Mouse (Mus musculus) erythroid progenitor cell, adult 5-6 weeks (primary cell): ENCODE measurements at regions not wholly inside any gene's neighbourhood (a gene's known extent, or its start where the extent isn't known, plus 50 kb on each side); places are given as distances from the start of the nearest gene placed in this dataset.

Experiments
- ATAC-seq: replicated peaks from 2 replicates; pipeline ENCODE4 v1.8.0; 2016; ENCODE audit warnings: moderate number of reproducible peaks, mild to moderate bottlenecking, moderate TSS enrichment, inconsistent platforms; ENCODE audit not compliant: poor library complexity, low FRiP score, severe bottlenecking

- no peak for ATAC-seq
Measured at GRCm38 (mm10) chr7:34587239-34587638, 69.3 kb downstream of the Kctd15 start.

DNA sequence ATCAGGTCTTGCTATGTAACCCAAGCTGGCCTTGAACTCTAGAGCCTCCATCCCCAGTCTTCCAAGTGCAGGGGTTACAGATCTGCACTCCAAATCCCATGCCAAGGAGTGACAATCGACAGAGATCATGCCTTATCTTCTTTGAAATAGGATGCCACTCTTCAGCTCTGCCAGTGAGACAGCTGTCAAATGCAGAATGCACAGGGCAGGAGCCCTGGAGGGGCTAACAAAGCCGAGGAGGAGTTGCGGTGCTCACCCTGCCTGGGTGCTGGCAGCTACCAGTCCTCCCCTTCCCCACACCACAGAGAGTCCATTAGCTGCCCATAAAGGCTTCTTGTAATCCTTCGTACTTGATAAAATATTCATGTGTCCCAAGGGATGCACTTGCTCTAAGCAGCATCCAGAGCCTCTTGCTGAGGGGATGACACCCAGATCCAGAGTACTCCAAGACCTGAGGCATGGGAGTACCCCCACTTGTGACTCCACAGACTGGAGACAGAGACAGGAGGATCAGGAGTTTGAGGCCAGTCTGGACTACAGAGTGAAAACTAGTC, 71.1 kb downstream of the Kctd15 start:
- no peak for ATAC-seq

DNA sequence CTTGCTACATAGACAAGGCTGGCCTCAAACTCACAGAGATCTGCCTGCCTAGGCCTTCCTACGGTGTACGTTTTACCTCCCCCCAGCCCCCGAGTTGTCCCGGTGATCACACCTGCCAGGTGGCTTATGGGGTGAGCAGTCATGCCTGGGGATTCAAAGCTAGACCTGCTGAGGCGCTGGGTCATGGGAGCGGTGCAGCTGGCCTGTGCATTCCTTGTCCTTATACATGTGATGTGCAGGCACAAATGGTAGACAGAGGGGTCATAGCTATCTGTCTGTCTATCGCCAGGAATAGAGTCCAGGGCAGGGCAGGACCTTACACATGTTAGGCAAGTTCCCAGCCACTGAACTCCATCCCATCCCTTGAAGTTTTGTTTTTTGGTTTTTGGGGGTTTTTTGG, 71.7 kb downstream of the Kctd15 start:
- ATAC-seq = no peak

GRCm38 (mm10) chr7:34580866-34581265, 75.7 kb downstream of the Kctd15 start:
- ATAC-seq = no peak

DNA sequence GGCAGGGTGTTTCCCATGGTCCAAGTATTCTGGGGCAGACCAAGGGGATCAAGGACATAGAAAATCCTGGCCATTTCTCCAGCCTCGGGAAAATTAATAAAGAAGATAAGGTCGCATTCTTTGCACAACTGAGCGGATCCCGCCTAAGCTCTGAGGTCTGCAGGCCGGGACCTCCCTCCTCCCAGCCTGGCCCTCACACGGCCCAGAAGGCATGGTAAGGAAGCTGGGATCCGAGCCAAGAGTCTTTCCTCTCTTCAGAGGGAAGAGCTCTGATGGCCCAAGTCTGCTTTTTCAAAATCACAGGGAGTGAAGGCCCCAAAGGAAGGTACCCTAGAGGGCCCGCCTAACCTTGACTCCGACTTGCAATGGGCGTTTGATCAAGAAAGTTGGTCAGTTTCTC, 85.2 kb downstream of the Kctd15 start:
- no peak for ATAC-seq

DNA sequence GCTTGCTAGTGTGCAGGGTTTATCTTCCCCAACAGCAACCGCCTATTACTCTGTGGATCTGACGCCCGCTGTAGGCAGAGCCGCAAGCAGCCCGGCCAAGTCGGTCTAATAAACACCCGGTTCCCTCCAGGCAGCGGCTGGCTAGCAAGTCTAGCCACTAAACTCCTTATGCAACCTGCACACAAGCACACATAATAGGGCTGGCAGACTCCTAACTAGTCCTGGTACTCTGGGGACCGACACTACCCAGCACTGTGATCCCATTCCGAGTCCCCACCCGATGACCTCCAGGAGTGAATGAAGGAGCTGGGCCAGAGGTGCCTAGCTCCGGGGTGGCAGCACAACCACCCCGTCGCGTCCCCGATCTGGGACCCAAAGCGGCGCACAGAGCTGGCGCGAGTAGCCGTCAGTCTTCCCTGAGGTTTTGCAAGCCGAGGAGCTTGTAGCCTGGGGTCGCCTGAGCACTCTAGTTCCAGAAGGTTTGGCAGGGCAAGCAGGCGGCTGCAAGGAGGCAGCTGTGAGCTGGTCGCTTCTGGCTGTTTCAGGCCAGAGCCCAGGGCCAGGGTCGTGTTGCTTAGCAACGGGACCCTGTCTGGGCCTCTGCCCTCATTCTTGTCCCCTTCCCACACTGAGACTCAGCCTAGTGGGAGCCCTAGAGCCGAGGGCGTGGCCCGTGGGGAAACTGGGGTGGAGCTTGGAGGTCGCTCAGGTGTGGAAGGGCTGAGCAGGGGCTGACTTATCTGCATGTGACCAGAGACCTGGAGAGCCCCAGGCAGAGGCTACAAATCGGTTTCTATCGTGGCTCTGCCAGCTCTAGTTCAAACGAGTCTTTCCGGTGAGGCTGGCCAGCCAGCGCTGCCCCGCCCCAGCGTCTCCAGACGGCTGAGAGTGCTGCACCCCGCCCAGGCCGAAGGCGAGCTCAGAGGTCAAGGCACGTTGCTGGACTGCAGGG, 86.1 kb downstream of the Kctd15 start:
- ATAC-seq = 0 out of 2 replicates have a peak, but pooled peaks have one; percentile 25

- no peak for ATAC-seq
Measured at GRCm38 (mm10) chr7:34569747-34570113, 86.8 kb downstream of the Kctd15 start.

- no peak for ATAC-seq
Measured at GRCm38 (mm10) chr7:34567575-34567974, 89.0 kb downstream of the Kctd15 start.

DNA sequence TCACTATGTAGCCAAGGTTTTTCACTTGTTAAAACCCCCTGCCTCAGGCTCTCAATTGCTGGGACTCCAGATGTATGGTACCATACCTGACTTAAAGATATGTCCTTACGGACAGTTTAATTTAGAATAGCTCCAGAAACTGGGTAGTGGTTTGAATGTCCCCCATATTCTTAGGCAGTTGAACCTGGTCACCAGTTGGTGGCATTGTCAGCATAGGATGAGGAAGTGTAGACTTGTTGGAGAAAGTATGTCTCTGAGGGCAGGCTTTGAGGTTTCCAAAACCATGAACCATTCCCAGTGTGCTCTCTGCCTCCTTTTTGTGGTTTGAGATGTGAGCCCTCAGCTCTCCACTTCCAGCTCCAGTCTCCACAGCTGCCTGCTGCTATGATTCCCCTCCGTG, 94.4 kb downstream of the Kctd15 start:
- no peak for ATAC-seq

GRCm38 (mm10) chr7:34558615-34559343, 97.8 kb downstream of the Kctd15 start:
- ATAC-seq = no peak

DNA sequence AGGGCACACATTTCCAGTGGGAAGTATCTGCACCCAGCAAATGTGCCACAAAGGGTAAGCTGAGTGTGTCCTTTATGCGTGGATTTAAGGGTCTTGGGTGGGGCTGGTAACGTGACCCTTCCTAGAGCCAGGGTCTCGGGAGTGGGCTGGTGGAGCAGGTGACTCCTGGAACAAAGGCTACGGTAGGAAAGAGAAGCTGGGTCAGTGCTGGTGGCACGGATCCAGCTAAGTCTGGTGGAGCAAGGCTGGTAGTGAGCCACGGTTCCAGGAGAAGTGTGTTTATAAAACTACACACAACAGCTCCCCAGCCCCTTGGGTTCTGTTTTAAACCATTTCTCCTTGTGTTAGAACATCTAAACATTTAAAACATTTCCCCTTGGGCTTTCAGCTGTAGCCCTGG, 101.3 kb downstream of the Kctd15 start:
- ATAC-seq = no peak

DNA sequence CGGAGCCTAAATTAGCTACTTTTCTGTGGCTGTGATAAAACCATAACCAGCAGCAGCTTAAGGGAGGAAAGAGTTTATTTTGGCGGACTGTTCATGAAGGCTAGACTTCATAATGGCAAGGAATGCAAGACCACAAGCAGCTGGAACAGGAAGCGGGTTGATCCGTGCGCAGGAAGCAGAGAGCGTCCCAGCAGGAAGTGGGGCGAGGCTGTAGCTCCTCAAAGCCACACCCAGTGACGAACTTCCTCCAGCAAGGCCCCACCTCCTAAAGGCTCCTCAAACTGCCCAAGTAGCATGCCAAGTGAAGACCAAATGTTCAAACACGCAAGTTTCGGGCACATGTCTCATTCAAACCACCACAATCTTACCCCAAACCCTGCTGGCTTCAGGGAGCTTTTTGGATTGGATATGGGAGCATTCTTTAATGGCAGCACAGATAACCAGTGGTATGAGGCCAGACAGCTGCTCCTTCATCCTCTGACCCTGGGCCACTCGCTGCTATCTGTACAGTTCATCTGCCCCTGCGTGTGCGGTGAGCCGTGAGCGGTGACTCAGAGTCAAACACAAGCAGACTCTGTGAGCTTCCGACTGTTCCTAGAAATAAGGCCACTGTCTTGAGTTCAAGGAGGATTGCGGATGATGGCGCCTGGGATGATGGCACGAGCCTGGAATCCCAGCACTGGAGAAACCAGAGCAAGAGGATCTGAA, 109.8 kb downstream of the Kctd15 start:
- no peak for ATAC-seq

DNA sequence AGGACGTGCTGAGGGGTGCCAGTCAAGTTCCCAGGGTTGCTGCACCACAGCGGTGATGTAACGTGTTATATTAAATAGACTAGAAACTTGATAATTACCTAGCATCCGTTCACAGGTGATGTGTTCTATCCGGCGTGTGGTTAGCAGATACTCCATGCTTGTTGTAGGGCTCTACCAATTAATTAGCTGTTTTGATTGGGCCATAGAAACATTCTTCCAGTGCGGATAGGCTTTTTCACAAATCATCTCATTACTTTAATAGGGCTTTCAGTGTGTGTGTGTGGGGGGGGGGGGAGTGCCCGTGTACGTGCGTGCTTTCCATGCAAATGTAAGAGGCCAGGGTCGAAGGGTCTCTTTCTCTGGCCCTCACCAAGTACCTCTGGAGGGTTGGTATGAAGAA, 110.6 kb downstream of the Kctd15 start:
- ATAC-seq = no peak

DNA sequence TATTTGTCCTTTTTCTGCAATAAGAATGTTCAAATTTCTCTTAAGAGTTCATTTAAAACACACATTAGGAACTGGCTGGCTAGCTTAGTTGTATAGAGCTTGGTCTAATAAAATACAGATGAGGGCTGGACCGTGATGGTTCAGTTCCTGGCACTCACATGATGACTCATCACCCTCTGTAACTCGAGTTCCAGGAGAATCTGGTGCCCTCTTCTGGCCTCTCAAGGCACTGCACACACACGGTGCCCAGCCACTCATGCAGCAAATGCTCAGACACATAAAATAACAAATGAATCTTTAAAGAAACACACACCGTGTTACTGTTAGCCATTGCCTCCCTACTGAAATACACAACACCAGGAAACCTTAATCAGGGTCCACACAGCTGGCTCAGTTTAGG, 114.6 kb downstream of the Kctd15 start:
- no peak for ATAC-seq

DNA sequence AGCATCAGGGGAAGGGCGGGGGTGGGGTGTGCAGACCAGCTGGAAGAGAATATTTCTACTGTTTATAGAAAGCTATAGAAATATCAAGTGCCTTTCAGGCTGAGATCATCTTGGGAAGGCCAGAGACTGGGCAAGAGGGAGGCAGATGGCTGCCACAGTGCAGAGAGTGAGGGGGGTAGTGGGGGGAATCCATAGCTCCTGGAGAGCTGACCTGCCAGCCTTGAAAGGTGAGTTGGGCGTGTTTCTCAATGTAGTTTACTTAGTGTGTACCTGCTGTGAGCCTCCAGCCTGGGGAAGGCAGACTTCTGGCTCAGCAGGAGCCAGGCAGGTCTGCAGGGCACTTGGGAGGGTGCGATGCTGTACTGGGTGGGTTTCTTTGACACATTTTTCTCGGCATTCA, 115.5 kb downstream of the Kctd15 start:
- no peak for ATAC-seq

- ATAC-seq = no peak
Measured at GRCm38 (mm10) chr7:34539856-34540255, 116.7 kb downstream of the Kctd15 start.

DNA sequence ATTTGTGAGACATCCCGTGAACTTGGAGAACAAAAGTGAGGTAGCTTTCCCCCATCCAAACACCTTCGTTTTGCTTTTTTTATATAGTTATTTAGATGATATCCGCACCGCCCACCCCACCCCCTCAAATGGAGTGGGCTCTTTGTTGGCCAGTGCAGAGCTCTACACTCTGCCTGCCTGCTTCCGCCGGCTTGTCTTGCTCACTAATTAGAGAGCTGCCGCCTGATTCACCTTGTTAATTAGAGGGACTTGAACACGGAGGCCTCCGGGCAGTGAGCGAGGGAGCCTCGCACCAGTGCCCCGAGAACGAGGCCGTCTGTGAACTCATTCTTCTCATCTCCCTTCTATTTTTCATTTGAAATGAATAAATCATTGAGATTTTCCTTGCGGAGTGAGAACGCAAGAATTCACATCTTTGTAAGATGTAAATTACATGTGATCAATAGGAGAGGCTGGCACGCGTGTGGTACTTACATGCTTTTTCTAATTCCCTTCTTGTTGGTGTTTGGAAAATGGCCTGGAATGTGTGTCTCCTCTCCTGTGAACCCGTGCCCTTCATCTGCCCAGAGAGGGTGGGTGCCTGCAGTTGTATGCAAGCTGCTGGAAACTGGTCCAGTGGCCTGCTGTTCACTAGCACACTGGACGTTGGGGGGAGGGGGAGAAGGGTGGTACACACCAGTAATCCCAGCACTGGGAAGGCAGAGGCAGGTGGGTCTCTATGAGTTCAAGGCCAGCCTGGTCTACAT, 118.0 kb downstream of the Kctd15 start:
- no peak for ATAC-seq

DNA sequence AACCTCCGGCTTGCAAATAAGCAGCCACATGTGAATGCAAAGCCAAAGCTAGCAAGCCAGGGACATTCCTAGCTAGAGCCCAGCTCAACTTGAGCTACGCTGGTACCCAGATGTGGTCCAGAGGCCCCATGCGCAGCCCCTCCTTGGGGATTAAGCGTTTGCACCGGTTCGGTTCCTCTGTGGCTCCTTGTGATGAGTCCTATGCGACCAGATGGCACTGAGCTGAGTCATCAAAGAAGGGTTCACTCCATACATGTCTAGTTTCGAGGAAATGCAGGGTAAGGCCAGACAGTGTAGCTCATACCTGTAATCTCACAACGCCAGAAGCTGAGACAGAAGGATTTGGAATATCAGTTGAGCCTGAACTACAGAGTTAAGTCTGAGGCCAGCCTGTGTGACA, 119.4 kb downstream of the Kctd15 start:
- no peak for ATAC-seq

GRCm38 (mm10) chr7:34534241-34534640, 122.3 kb downstream of the Kctd15 start:
- ATAC-seq = no peak

GRCm38 (mm10) chr7:34531639-34532038, 124.9 kb downstream of the Kctd15 start:
- ATAC-seq = no peak
